Mouse (Mus musculus) G1E (cell line): ENCODE measurements around the gene Zmynd15.

Source experiments
- CTCF ChIP-seq: IDR thresholded peaks from 2 replicates; pipeline ENCODE4 v1.5.1; 2012; ENCODE audit warnings: low read depth, low read length, inconsistent platforms, mixed read lengths
- GATA1 ChIP-seq: IDR thresholded peaks from 2 replicates; pipeline ENCODE4 v1.6.1; 2012; ENCODE audit warnings: borderline replicate concordance, low read length, inconsistent platforms, mixed read lengths
- POLR2AphosphoS5 ChIP-seq: IDR thresholded peaks from 2 replicates; pipeline ENCODE4 v1.6.1; 2012; ENCODE audit warnings: low read depth, low read length, inconsistent platforms; ENCODE audit not compliant: insufficient replicate concordance

- TF ChIP-seq CTCF = no peak
- TF ChIP-seq POLR2AphosphoS5 = no peak
- TF ChIP-seq GATA1 = no peak
Measured at GRCm38 (mm10) chr11:70463970-70464369, 4.7 kb downstream of the Zmynd15 start.
